Mouse (Mus musculus): ENCODE measurements around the gene Ncr1.
"Not testable (repeated sequence)": the region's sequence is repeated elsewhere in the genome, so short reads cannot be mapped to it uniquely, and the experiment has no call there.

Gene Ncr1

DNA sequence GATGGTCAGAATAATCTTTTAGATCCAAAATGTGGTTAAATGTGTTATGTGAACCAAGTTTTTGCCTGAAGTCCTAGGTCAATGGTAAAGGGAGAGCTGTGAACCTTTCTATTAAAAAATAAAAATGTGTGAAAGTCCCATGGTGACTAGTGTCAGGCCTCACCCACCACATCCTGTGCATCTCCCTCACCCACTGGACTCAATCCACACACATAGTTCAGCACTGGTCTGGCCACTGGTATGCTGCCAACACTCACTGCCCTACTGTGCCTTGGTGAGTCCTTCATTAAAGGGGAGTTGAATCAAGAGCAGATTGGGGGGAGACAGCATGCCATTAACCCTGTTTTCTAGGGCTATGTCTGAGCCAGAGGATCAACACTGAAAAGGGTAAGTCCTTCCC lies at the start of gene Ncr1:
Gene Ncr1 (plus strand): TSS at position 216 of the 400 bp plus-strand sequence.
- DNase-seq: no peak

- DNase-seq: no peak
Measured at GRCm38 (mm10) chr7:4292638-4293037, 44.9 kb upstream of the Ncr1 start.

- peak; percentile 7 for DNase-seq
Measured at GRCm38 (mm10) chr7:4297189-4297588, 40.3 kb upstream of the Ncr1 start.

- DNase-seq: no peak
Measured at GRCm38 (mm10) chr7:4300166-4300565, 37.4 kb upstream of the Ncr1 start.

- DNase-seq: no peak
Measured at GRCm38 (mm10) chr7:4303457-4303856, 34.1 kb upstream of the Ncr1 start.

GRCm38 (mm10) chr7:4313109-4313508 lies 24.4 kb upstream of the Ncr1 start:
- not testable (repeated sequence) for DNase-seq

- DNase-seq: not testable (repeated sequence)
Measured at GRCm38 (mm10) chr7:4313531-4313930, 24.0 kb upstream of the Ncr1 start.

DNA sequence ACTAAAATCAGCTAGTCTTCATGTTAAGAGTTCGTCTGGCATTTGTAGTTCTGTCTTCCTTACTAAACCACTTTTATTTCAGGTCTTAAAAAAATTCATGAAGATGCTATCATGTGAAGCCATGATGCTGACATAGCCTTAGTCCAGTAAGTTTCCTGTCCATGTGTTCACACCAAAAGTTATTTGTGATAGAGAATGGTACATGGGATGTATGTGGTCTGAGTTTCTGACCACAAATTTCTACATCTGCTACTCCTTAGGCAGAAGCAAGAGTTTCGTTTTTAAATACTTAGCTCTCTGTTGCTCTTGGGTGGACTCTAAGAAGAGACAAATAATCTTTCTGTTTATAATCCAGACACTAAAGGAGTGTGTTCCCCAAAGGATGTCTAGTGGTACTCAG lies 14.2 kb upstream of the Ncr1 start:
- DNase-seq: no peak

DNA sequence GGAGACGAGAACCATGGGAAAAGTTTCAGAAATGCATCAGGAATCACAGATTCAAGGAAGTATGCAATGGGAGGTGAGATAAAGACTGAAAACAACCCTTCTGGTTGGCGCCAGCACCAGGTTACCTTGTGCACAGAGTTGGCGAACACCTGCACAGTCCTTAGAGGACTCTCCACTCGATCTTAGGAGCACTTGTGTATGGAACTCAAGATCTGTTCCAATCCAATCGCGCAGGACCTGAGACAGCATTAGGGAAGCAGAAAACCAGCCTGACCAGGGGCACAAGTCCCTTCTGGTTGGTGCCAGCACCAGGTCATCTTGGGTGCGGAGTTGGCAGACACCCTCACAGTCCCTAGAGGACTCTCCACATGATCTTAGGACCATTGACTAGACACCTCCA lies 36.0 kb downstream of the Ncr1 start:
- peak; percentile 2 for DNase-seq
